Mouse (Mus musculus): ENCODE measurements around the gene Tmod1. TPM values are rescaled to one million over a fixed set of nuclear protein-coding genes. Genes with fewer than 3 reads are reported as not detected.

The Tmod1 gene
- polyA plus RNA-seq, 1 experiment from 2014 or later, result 4.8 TPM

GRCm38 (mm10) chr4:46084416-46085172 is 45.9 kb downstream of the Tmod1 start:
- ATAC-seq (ENCODE audit: low FRiP score), result no peak
- Histone ChIP-seq H3K4me1 (peaks cover 9% of the 10 kb centered on the region), H3K4me2 (replicated peaks) (no peak overlapping the region), H3K27ac (no peak overlapping the region), H3K9me3 (replicated peaks) (no peaks in the 10 kb centered on the region), H3K4me3 (no peak overlapping the region), H3K9ac (no peak overlapping the region), H3K36me3 (no peaks in the 10 kb centered on the region), H3K27me3 (no peaks in the 10 kb centered on the region)
- 69% methylated on average over 9 of the region's 9 CpGs for WGBS

GRCm38 (mm10) chr4:46085223-46085811 is 46.6 kb downstream of the Tmod1 start:
- no peak for ATAC-seq (ENCODE audit: low FRiP score)
- Histone ChIP-seq H3K4me1 (peaks cover 9% of the 10 kb centered on the region), H3K9ac (no peak overlapping the region), H3K4me2 (replicated peaks) (no peak overlapping the region), H3K4me3 (no peak overlapping the region), H3K9me3 (replicated peaks) (no peaks in the 10 kb centered on the region), H3K36me3 (no peaks in the 10 kb centered on the region), H3K27ac (no peak overlapping the region), H3K27me3 (no peaks in the 10 kb centered on the region)
- 69% methylated on average over 9 of the region's 9 CpGs for WGBS

- Histone ChIP-seq H3K4me2 (replicated peaks) (no peak overlapping the region), H3K9ac (no peak overlapping the region), H3K4me3 (no peak overlapping the region), H3K9me3 (replicated peaks) (no peaks in the 10 kb centered on the region), H3K4me1 (peaks cover 9% of the 10 kb centered on the region), H3K27ac (no peak overlapping the region), H3K27me3 (no peaks in the 10 kb centered on the region), H3K36me3 (no peaks in the 10 kb centered on the region)
- 84% methylated on average over 17 of the region's 18 CpGs for WGBS
- no peak for ATAC-seq (ENCODE audit: low FRiP score)
Observed at GRCm38 (mm10) chr4:46086718-46087426, 48.1 kb downstream of the Tmod1 start.

GRCm38 (mm10) chr4:46087427-46087771 is 48.7 kb downstream of the Tmod1 start:
- H3K27me3 ChIP-seq, result no peaks in the 10 kb centered on the region
- H3K9ac ChIP-seq, result no peak overlapping the region
- peaks cover 9% of the 10 kb centered on the region for H3K4me1 ChIP-seq
- H3K36me3 ChIP-seq, result no peaks in the 10 kb centered on the region
- no peaks in the 10 kb centered on the region for H3K9me3 ChIP-seq (replicated peaks)
- H3K4me3 ChIP-seq, result no peak overlapping the region
- 85% methylated on average over 7 of the region's 7 CpGs for WGBS
- no peak overlapping the region for H3K4me2 ChIP-seq (replicated peaks)
- no peak for ATAC-seq (ENCODE audit: low FRiP score)
- H3K27ac ChIP-seq, result no peak overlapping the region

- no peak overlapping the region for H3K9ac ChIP-seq
- no peaks in the 10 kb centered on the region for H3K9me3 ChIP-seq (replicated peaks)
- H3K4me1 ChIP-seq, result peaks cover 9% of the 10 kb centered on the region
- 33% methylated on average over 5 of the region's 5 CpGs for WGBS
- no peak overlapping the region for H3K27ac ChIP-seq
- H3K4me2 ChIP-seq (replicated peaks), result no peak overlapping the region
- no peak for ATAC-seq (ENCODE audit: low FRiP score)
- no peaks in the 10 kb centered on the region for H3K36me3 ChIP-seq
- no peaks in the 10 kb centered on the region for H3K27me3 ChIP-seq
- no peak overlapping the region for H3K4me3 ChIP-seq
Observed at GRCm38 (mm10) chr4:46087852-46088251, 49.1 kb downstream of the Tmod1 start.

GRCm38 (mm10) chr4:46089524-46090125 is 50.9 kb downstream of the Tmod1 start:
- no peaks in the 10 kb centered on the region for H3K27me3 ChIP-seq
- no peak overlapping the region for H3K27ac ChIP-seq
- no peaks in the 10 kb centered on the region for H3K36me3 ChIP-seq
- no peak overlapping the region for H3K4me3 ChIP-seq
- no peak for ATAC-seq (ENCODE audit: low FRiP score)
- H3K9me3 ChIP-seq (replicated peaks), result no peaks in the 10 kb centered on the region
- WGBS, result 85% methylated on average over 14 of the region's 14 CpGs
- H3K4me1 ChIP-seq, result peaks cover 13% of the 10 kb centered on the region
- H3K9ac ChIP-seq, result no peak overlapping the region
- no peak overlapping the region for H3K4me2 ChIP-seq (replicated peaks)

- H3K9ac ChIP-seq, result no peak overlapping the region
- H3K27me3 ChIP-seq, result no peaks in the 10 kb centered on the region
- H3K36me3 ChIP-seq, result no peaks in the 10 kb centered on the region
- no peaks in the 10 kb centered on the region for H3K9me3 ChIP-seq (replicated peaks)
- ATAC-seq (ENCODE audit: low FRiP score), result no peak
- H3K4me1 ChIP-seq, result peaks cover 10% of the 10 kb centered on the region; the same call in 1 of the 2 replicates
- H3K27ac ChIP-seq, result no peak overlapping the region
- no peak overlapping the region for H3K4me3 ChIP-seq
- H3K4me2 ChIP-seq (replicated peaks), result no peak overlapping the region
- WGBS, result 83% methylated on average over 5 of the region's 5 CpGs
Observed at GRCm38 (mm10) chr4:46092429-46093076, 53.8 kb downstream of the Tmod1 start.

- H3K4me1 ChIP-seq, result peaks cover 7% of the 10 kb centered on the region; the same call in 1 of the 2 replicates
- peak; percentile 35; the same call in 1 of the 2 replicates for ATAC-seq (ENCODE audit: low FRiP score)
- no peak overlapping the region for H3K4me3 ChIP-seq
- H3K9ac ChIP-seq, result no peak overlapping the region
- no peaks in the 10 kb centered on the region for H3K36me3 ChIP-seq
- H3K4me2 ChIP-seq (replicated peaks), result no peak overlapping the region
- H3K27ac ChIP-seq, result no peak overlapping the region
- no peaks in the 10 kb centered on the region for H3K9me3 ChIP-seq (replicated peaks)
- WGBS, result 72% methylated on average over 15 of the region's 15 CpGs
- no peaks in the 10 kb centered on the region for H3K27me3 ChIP-seq
Observed at GRCm38 (mm10) chr4:46094916-46095825, 56.4 kb downstream of the Tmod1 start.

- Histone ChIP-seq H3K36me3 (no peaks in the 10 kb centered on the region), H3K4me3 (no peak overlapping the region), H3K9ac (no peak overlapping the region), H3K4me2 (replicated peaks) (no peak overlapping the region), H3K4me1 (peaks cover 8% of the 10 kb centered on the region; the same call in 1 of the 2 replicates), H3K27me3 (no peaks in the 10 kb centered on the region), H3K9me3 (replicated peaks) (no peaks in the 10 kb centered on the region), H3K27ac (no peak overlapping the region)
- no peak for ATAC-seq (ENCODE audit: low FRiP score)
- 90% methylated on average over 3 of the region's 3 CpGs for WGBS
Observed at GRCm38 (mm10) chr4:46095826-46096159, 57.1 kb downstream of the Tmod1 start.

GRCm38 (mm10) chr4:46096546-46096945 is 57.8 kb downstream of the Tmod1 start:
- ATAC-seq (ENCODE audit: low FRiP score), result no peak
- Histone ChIP-seq H3K36me3 (no peaks in the 10 kb centered on the region), H3K27ac (no peak overlapping the region), H3K27me3 (no peaks in the 10 kb centered on the region), H3K4me3 (no peak overlapping the region), H3K9ac (no peak overlapping the region), H3K4me2 (replicated peaks) (no peak overlapping the region), H3K9me3 (replicated peaks) (no peaks in the 10 kb centered on the region), H3K4me1 (peaks cover 14% of the 10 kb centered on the region)
- 85% methylated on average over 7 of the region's 7 CpGs for WGBS

GRCm38 (mm10) chr4:46097591-46097990 is 58.9 kb downstream of the Tmod1 start:
- Histone ChIP-seq H3K4me2 (replicated peaks) (no peak overlapping the region), H3K27me3 (no peaks in the 10 kb centered on the region), H3K4me3 (no peak overlapping the region), H3K4me1 (peaks cover 15% of the 10 kb centered on the region), H3K9me3 (replicated peaks) (no peaks in the 10 kb centered on the region), H3K36me3 (no peaks in the 10 kb centered on the region), H3K27ac (no peak overlapping the region), H3K9ac (no peak overlapping the region)
- 93% methylated on average over 2 of the region's 2 CpGs for WGBS
- ATAC-seq (ENCODE audit: low FRiP score), result no peak
